ENCODE assay signal across 20 mouse cellular contexts in the genomic region with DNA sequence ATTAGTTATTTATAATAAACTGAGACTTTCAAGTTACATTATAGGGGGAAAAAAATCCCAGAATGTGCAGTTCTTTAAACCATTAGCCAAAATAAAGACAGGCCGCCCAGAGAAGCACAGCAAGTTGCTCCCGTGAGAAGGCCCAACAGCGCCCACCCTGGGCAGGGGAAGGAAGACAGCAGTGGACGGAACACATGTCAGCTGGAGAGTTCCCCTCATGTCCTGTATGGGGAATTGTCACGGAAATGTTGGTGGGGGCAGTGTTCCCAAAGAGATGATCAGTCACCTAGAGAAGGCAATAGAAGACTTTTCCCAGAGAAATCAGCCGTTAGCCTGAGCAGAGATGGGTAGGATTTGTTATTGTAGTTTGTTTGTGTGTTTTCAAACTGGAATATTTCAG. TPM values are rescaled to one million over a fixed set of nuclear protein-coding genes. Genes with fewer than 3 reads are reported as not detected.
DNase-seq lines count a peak whose midpoint lies in the region; ATAC-seq and TF ChIP-seq lines count a peak whose summit lies in the region.
"Had no signal": no experiment of that assay in that cellular context is flagged by ENCODE, and none has a peak within 500 bp of the region (broad histone marks: within the 10 kb centered on the region; RNA-seq: fewer than 3 reads in every experiment).

No protein-coding gene starts in this region.

- H3K4me2 ChIP-seq in intestine, postnatal 0 days (replicated peaks; ENCODE audit: low read depth): no peak overlapping the region
- H3K4me2 ChIP-seq in intestine, embryonic 15.5 days (replicated peaks): no peak overlapping the region
- no peak overlapping the region for H3K4me2 ChIP-seq in midbrain, postnatal 0 days (ENCODE audit: low read depth, low read length, poor library complexity, severe bottlenecking)
- no peak overlapping the region for H3K4me2 ChIP-seq in midbrain, embryonic 11.5 days
- H3K4me2 ChIP-seq: embryonic facial prominence, embryonic 13.5 days; forebrain, embryonic 15.5 days; midbrain, embryonic 15.5 days had no signal

- H3K27ac ChIP-seq in intestine, postnatal 0 days (ENCODE audit: low read depth, low read length): no peak overlapping the region
- H3K27ac ChIP-seq in intestine, embryonic 15.5 days: no peak overlapping the region
- no peak overlapping the region for H3K27ac ChIP-seq in midbrain, postnatal 0 days (ENCODE audit: low read depth, low read length)
- no peak overlapping the region for H3K27ac ChIP-seq in midbrain, embryonic 11.5 days (ENCODE audit: low read depth, low read length)
- H3K27ac ChIP-seq: embryonic facial prominence, embryonic 13.5 days; forebrain, embryonic 15.5 days; midbrain, embryonic 15.5 days had no signal

- DNase-seq in cerebellum, postnatal 10 days: peak; percentile 19 to 20
- DNase-seq in cerebellum, adult 9-11 months: no peak
- no peak for DNase-seq in midbrain, postnatal 0 days (ENCODE audit: low spot score)
- DNase-seq in midbrain, embryonic 11.5 days (ENCODE audit: low spot score, missing footprints): no peak
- peak; percentile 40 to 56 for DNase-seq in lung, postnatal 4 days
- no peak for DNase-seq in frontal cortex, postnatal 10 days (ENCODE audit: low spot score in 2 of 2)
- DNase-seq: adrenal gland, adult 8-10 months; cerebellum, adult 18-20 months; right cerebral cortex, postnatal 25 days had no signal

- TF ChIP-seq CTCF in intestine, postnatal 0 days (IDR thresholded peaks at IDR 0.05; ENCODE audit: low read depth): peak; percentile 49
- peak; percentile 23; the same call in 1 of the 2 replicates for TF ChIP-seq CTCF in midbrain, postnatal 0 days (IDR thresholded peaks at IDR 0.05)

- H3K36me3 ChIP-seq in intestine, postnatal 0 days (ENCODE audit: control insufficient read depth, insufficient read depth): no peaks in the 10 kb centered on the region
- no peaks in the 10 kb centered on the region for H3K36me3 ChIP-seq in intestine, embryonic 15.5 days
- H3K36me3 ChIP-seq in midbrain, postnatal 0 days (ENCODE audit: insufficient read depth, low read length): no peaks in the 10 kb centered on the region
- H3K36me3 ChIP-seq in midbrain, embryonic 11.5 days (ENCODE audit: control insufficient read depth, insufficient read depth, low read length): no peaks in the 10 kb centered on the region
- H3K36me3 ChIP-seq: embryonic facial prominence, embryonic 13.5 days; forebrain, embryonic 15.5 days; midbrain, embryonic 15.5 days had no signal

- H3K9ac ChIP-seq in intestine, postnatal 0 days (ENCODE audit: low read depth, low read length): no peak overlapping the region
- H3K9ac ChIP-seq in intestine, embryonic 15.5 days: no peak overlapping the region
- H3K9ac ChIP-seq in midbrain, postnatal 0 days (replicated peaks; ENCODE audit: low read length, poor library complexity, severe bottlenecking): no peak overlapping the region
- H3K9ac ChIP-seq in midbrain, embryonic 11.5 days (ENCODE audit: low read length): no peak overlapping the region
- H3K9ac ChIP-seq: embryonic facial prominence, embryonic 13.5 days; forebrain, embryonic 15.5 days; midbrain, embryonic 15.5 days had no signal

- H3K27me3 ChIP-seq in intestine, postnatal 0 days (replicated peaks; ENCODE audit: control insufficient read depth, insufficient read depth, low read length): no peaks in the 10 kb centered on the region
- H3K27me3 ChIP-seq in intestine, embryonic 15.5 days (replicated peaks): no peaks in the 10 kb centered on the region
- H3K27me3 ChIP-seq in midbrain, postnatal 0 days (ENCODE audit: insufficient read depth, low read length): no peaks in the 10 kb centered on the region
- no peaks in the 10 kb centered on the region for H3K27me3 ChIP-seq in midbrain, embryonic 11.5 days (ENCODE audit: control insufficient read depth, insufficient read depth, low read length)
- H3K27me3 ChIP-seq: embryonic facial prominence, embryonic 13.5 days; forebrain, embryonic 15.5 days; midbrain, embryonic 15.5 days had no signal

- H3K9me3 ChIP-seq in intestine, postnatal 0 days (ENCODE audit: control insufficient read depth): no peaks in the 10 kb centered on the region
- H3K9me3 ChIP-seq in intestine, embryonic 15.5 days: no peaks in the 10 kb centered on the region
- H3K9me3 ChIP-seq in midbrain, postnatal 0 days (ENCODE audit: low read length): no peaks in the 10 kb centered on the region
- no peaks in the 10 kb centered on the region for H3K9me3 ChIP-seq in midbrain, embryonic 11.5 days (ENCODE audit: control insufficient read depth, low read length)
- H3K9me3 ChIP-seq: embryonic facial prominence, embryonic 13.5 days; forebrain, embryonic 15.5 days; midbrain, embryonic 15.5 days had no signal

- peaks cover 3% of the 10 kb centered on the region; the same call in 1 of the 2 replicates for H3K4me1 ChIP-seq in intestine, postnatal 0 days (replicated peaks; ENCODE audit: control insufficient read depth, insufficient read depth, low read length)
- peaks cover 25% of the 10 kb centered on the region; the same call in 1 of the 2 replicates for H3K4me1 ChIP-seq in intestine, embryonic 15.5 days (replicated peaks)
- H3K4me1 ChIP-seq in midbrain, postnatal 0 days (ENCODE audit: insufficient read depth, low read length): no peaks in the 10 kb centered on the region
- H3K4me1 ChIP-seq in midbrain, embryonic 11.5 days (ENCODE audit: control insufficient read depth, insufficient read depth, low read length): peaks cover 2% of the 10 kb centered on the region; the same call in 1 of the 2 replicates
- H3K4me1 ChIP-seq: forebrain, embryonic 15.5 days had no signal

- no peak for ATAC-seq in intestine, postnatal 0 days
- no peak for ATAC-seq in intestine, embryonic 15.5 days
- ATAC-seq in midbrain, postnatal 0 days (ENCODE audit: low FRiP score): no peak
- no peak for ATAC-seq in midbrain, embryonic 11.5 days (ENCODE audit: low FRiP score)
- ATAC-seq: forebrain, embryonic 15.5 days; midbrain, embryonic 15.5 days had no signal

- 77% methylated on average over 6 of the region's 6 CpGs for WGBS in intestine, postnatal 0 days
- WGBS in intestine, embryonic 15.5 days: 75% methylated on average over 6 of the region's 6 CpGs
- WGBS in midbrain, postnatal 0 days: 74% methylated on average over 6 of the region's 6 CpGs
- 79% methylated on average over 6 of the region's 6 CpGs for WGBS in midbrain, embryonic 11.5 days

- no peak overlapping the region for H3K4me3 ChIP-seq in intestine, postnatal 0 days (ENCODE audit: low read depth, low read length)
- H3K4me3 ChIP-seq in intestine, embryonic 15.5 days (replicated peaks): no peak overlapping the region
- no peak overlapping the region for H3K4me3 ChIP-seq in midbrain, postnatal 0 days (ENCODE audit: low read depth, low read length)
- H3K4me3 ChIP-seq in midbrain, embryonic 11.5 days (ENCODE audit: low read depth, low read length): no peak overlapping the region
- H3K4me3 ChIP-seq: embryonic facial prominence, embryonic 13.5 days; forebrain, embryonic 15.5 days; midbrain, embryonic 15.5 days had no signal

RNA-seq across cellular contexts. Expression of gene Phxr2, which starts 42.3 kb away (rescaled TPM):
- polyA plus RNA-seq in intestine, postnatal 0 days (2015; fragmentation: Nextera tagmentation; extraction: Ambion mirVana): not detected in 2 replicates
- not detected in 2 replicates for polyA plus RNA-seq in intestine, embryonic 15.5 days (2015; fragmentation: Nextera tagmentation; extraction: Ambion mirVana)
- not detected in 2 replicates for total RNA-seq in midbrain, postnatal 0 days (2014; rRNA removed)
- polyA plus RNA-seq in midbrain, postnatal 0 days (2015; fragmentation: Nextera tagmentation; extraction: Ambion mirVana): not detected in 2 replicates
- polyA plus RNA-seq in midbrain, embryonic 11.5 days (2014; fragmentation: Nextera tagmentation; extraction: Ambion mirVana): 0.14 TPM in 1 of 2 replicates, not detected in the other
- total RNA-seq: adrenal gland, adult 8-10 months; left cerebral cortex, adult 18-20 months had no signal
- polyA plus RNA-seq: embryonic facial prominence, embryonic 13.5 days; forebrain, embryonic 15.5 days; heart, embryonic 14.5 days; intestine, embryonic 14.5 days; liver, embryonic 16.5 days; midbrain, embryonic 15.5 days; neural tube, embryonic 14.5 days; stomach, embryonic 14.5 days had no signal

Comparison
In these comparisons a context has a peak if more than half of its experiments do, and no peak if none do; other contexts are left out.
1. DNase-seq: peak in cerebellum, postnatal 10 days (2 of 2) and lung, postnatal 4 days (2 of 2); none in cerebellum, adult 9-11 months (single experiment), midbrain, postnatal 0 days (single experiment), midbrain, embryonic 11.5 days (single experiment) and frontal cortex, postnatal 10 days (0 of 2).